Mouse (Mus musculus) T-helper 17 cell (primary cell): ENCODE data around the gene Bbc3.

Experiments
- in situ Hi-C, 2 experiments: fragments of 300-600 bp; cut with MboI, MseI; formaldehyde crosslinking; loops; 1 replicate in 1 of 2; 2 replicates in 1 of 2; pipeline ENCODE4 v1.15.1; 2025; ENCODE audit warnings: high pct_unique_total_duplicates in 2 of 2

The Bbc3 gene

DNA sequence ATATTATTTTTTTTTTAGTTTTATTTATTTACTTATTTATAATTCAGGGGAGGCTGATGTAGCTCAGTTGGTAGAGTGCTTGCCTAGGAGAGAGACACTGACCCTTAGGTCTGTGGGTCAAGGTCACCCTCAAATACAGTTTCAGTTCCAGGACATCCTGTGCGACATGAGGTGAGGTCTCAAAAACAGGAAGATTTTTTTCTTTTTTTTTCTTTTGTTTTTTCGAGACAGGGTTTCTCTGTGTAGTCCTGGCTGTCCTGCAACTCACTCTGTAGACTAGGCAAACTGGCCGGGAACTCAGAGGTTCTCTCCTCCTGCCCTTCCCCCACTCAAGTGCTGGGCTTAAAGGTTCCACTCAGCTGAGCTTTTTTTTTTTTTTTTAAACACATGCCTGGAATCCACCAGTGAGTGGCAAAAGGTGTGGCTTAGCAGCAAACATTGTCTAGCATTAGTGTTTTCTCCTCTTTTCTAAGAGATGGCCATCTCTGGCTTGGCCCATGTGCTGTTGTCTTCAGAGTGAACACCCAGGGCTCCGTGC, 7.1 kb downstream of the Bbc3 start:
- in situ Hi-C loops = no loop called here

DNA sequence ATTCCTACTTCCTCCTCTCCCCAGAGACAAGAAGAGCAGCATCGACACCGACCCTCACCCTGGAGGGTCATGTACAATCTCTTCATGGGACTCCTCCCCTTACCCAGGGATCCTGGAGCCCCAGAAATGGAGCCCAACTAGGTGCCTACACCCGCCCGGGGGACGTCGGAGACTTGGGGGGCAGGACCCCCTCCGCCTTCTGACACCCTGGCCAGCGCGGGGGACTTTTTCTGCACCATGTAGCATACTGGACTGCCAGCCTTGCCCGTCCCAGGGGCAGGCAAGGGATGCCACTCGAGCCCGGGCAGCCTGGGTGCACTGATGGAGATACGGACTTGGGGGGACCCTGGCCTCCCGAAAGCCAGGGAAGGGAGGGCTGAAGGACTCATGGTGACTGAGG, 8.9 kb downstream of the Bbc3 start:
- in situ Hi-C loops = no loop called here

GRCm38 (mm10) chr7:16319216-16319615, 11.0 kb downstream of the Bbc3 start:
- in situ Hi-C loops = no loop called here

GRCm38 (mm10) chr7:16320479-16320878, 12.3 kb downstream of the Bbc3 start:
- in situ Hi-C loops = no loop called here

- in situ Hi-C loops = loop anchor here in 1 of 2 experiments (5.0 kb wide), 2 partner anchors 32 to 58 kb away; no protein-coding TSS in a partner anchor
These were observed 16.5 kb downstream of the Bbc3 start for GRCm38 (mm10) chr7:16324661-16325060.

- in situ Hi-C loops = loop anchor here in 1 of 2 experiments (5.0 kb wide), 2 partner anchors 34 to 56 kb away; no protein-coding TSS in a partner anchor
These were observed 17.9 kb downstream of the Bbc3 start for GRCm38 (mm10) chr7:16325920-16326606.

- in situ Hi-C loops = loop anchor here in 1 of 2 experiments (5.0 kb wide), 2 partner anchors 34 to 56 kb away; no protein-coding TSS in a partner anchor
These were observed 18.4 kb downstream of the Bbc3 start for GRCm38 (mm10) chr7:16326607-16326971.

DNA sequence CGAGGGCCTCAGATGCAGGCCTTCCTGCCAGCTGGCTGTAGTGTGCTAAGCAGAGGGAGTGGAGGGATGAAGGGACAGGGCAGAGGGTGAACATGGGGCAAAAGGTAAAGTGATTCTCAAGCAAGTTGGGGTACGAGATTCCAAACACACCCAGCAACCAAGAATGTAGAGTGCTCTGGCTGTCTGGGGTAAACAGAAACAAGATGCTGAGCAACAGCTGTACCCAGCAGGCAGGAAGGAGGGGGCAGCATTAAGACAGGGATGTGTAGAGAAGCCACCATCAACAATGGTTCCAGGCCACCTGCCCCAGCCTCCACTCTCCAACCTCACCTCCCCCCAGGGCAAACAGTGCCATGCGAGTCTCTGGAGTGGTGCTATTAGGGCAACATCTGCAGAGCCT, 21.0 kb downstream of the Bbc3 start:
- in situ Hi-C loops = loop anchor here in 1 of 2 experiments (5.0 kb wide), 2 partner anchors 37 to 53 kb away; no protein-coding TSS in a partner anchor

DNA sequence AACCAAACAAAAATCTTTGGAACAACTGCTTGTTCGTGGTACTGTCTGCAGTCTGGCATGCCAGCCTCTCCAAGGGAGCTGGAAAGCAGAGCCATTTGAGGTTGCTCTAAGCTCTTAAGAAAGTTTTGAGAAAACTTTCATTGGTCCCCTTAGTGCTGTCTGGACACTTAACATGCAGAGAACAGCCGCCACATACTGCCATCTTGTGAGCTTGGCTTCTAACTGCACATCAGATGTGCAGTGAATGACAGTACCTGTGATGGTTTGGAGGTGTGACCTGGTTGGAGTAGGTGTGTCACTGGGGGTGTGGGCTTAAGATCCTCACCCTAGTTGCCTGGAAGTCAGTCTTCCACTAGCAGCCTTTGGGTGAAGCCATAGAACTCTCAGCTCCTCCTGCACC, 29.5 kb downstream of the Bbc3 start:
- in situ Hi-C loops = no loop called here

DNA sequence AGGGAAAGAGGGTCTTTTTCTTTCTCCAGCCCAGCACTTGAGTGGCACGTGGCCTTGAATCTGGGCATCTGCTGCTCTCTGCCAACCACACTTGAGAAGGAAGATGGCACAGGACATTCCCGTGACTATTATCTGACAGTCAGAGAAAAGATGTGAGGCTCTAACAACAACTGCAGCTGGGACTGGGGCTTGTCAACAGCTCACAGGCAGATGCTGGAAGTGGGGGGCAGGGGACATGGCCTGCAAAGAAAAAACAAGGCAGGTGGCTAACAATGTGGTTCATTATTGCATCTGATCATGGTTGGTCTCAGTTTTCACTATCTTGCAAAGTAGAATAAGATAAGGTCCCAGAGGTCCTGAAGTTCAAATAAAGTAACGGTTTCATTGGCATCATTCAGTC, 36.4 kb downstream of the Bbc3 start:
- in situ Hi-C loops = no loop called here

GRCm38 (mm10) chr7:16345297-16345696, 37.1 kb downstream of the Bbc3 start:
- in situ Hi-C loops = no loop called here

GRCm38 (mm10) chr7:16349999-16350398, 41.8 kb downstream of the Bbc3 start:
- in situ Hi-C loops = no loop called here

DNA sequence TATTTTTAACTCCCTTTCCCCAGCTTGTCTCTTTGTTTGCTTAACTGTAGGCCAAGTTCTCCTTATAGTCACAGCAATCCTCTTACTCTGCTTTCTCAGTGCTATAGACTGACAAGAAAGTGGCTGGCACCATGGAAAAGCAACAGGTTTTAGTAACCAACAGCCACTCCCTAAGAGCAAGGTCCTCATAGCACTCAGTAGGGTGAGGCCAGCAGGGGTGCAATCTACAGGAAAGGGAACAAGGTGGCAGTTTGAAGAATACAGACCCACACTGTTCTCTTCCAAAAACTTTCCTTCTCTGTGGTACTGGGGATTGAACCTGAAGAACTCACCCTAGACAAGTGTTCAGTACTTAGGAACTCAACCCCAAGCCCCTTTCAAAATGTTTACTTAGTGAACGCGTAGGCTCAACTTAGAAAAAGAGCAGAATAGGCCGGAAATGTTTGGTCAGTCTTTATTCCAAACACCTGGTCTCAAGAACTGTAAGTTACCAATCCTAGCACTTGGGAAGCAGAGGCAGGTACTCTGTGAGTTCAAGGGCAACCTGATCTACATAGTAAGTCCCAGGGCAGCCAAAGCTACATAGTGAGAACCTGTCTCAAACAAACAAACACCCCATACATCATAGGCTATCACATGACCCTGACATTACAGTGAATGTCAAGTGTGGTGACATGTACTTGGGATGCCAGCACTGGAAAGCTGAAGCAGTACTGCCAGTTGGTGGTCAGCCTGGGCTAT, 47.8 kb downstream of the Bbc3 start:
- in situ Hi-C loops = no loop called here

DNA sequence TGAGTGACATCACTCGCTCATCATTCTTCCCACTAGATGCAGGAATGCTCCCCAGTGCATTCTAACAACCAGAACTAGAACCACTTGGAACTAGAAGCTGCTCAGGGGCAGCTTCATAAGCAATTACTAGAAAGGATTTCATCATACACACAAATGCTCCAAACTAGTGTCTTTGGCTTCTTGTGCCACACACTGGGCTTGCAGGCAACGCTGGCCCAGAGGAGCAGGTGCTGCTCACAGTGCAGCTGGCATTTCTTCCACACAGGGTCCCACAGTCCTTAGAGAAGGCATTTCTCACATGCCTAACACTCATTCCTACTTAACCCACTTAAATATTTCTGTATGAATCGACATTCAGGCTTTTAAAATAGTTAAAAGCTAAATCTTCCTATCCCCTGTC, 49.4 kb downstream of the Bbc3 start:
- in situ Hi-C loops = no loop called here

GRCm38 (mm10) chr7:16364319-16364718, 56.1 kb downstream of the Bbc3 start:
- in situ Hi-C loops = no loop called here

GRCm38 (mm10) chr7:16364901-16365500, 56.8 kb downstream of the Bbc3 start:
- in situ Hi-C loops = no loop called here

GRCm38 (mm10) chr7:16366133-16366646, 58.0 kb downstream of the Bbc3 start:
- in situ Hi-C loops = no loop called here

DNA sequence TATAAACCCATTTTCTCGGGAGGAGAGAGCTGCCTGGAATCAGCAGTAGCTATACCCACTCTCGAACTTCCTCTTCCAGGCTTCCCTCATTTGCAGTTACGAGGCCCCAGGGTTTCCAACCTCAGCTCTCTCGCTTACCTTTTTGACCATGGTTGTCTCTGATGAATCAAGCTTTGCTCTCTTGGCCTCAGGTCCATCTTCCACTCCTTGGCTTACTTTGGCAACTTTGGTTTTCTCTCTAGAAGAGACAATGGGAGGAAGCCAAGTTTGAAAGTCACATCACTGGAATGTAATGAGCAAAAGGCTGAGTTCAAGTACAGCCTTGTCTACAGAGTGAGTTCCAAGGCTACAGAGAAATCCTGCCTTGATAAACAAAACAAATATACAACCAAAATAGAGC, 58.5 kb downstream of the Bbc3 start:
- in situ Hi-C loops = no loop called here
